Comparison of ENCODE assay signal across 14 mouse cellular contexts in genomic region chr11:31362330-31362729, GRCm38 (mm10). TPM values are rescaled to one million over a fixed set of nuclear protein-coding genes. Genes with fewer than 3 reads are reported as not detected.
DNase-seq lines count a peak whose midpoint lies in the region; ATAC-seq and TF ChIP-seq lines count a peak whose summit lies in the region.
"Had no signal": no experiment of that assay in that cellular context is flagged by ENCODE, and none has a peak within 500 bp of the region (broad histone marks: within the 10 kb centered on the region; RNA-seq: fewer than 3 reads in every experiment).

No protein-coding gene starts in this region.

- no peak for TF ChIP-seq RAD21 in MEL (IDR thresholded peaks at IDR 0.05; ENCODE audit: low read depth, low read length)

- peaks cover 4% of the 10 kb centered on the region; the same call in 1 of the 2 replicates for H3K27me3 ChIP-seq in intestine, embryonic 14.5 days (replicated peaks; ENCODE audit: control insufficient read depth, insufficient read depth, low read length)
- no peaks in the 10 kb centered on the region for H3K27me3 ChIP-seq in intestine, postnatal 0 days (replicated peaks; ENCODE audit: control insufficient read depth, insufficient read depth, low read length)
- no peaks in the 10 kb centered on the region for H3K27me3 ChIP-seq in MEL (ENCODE audit: control insufficient read depth in 1 of 2, insufficient read depth in 2 of 2, low read length in 2 of 2)
- H3K27me3 ChIP-seq in limb, embryonic 13.5 days = peaks cover 23% of the 10 kb centered on the region
- no peaks in the 10 kb centered on the region for H3K27me3 ChIP-seq in forebrain, embryonic 15.5 days
- H3K27me3 ChIP-seq: forebrain, embryonic 13.5 days had no signal

- no peaks in the 10 kb centered on the region for H3K36me3 ChIP-seq in intestine, embryonic 14.5 days (ENCODE audit: control insufficient read depth, insufficient read depth, low read length)
- 0 out of 2 replicates have a peak, but pooled peaks cover 7% of the 10 kb centered on the region for H3K36me3 ChIP-seq in intestine, postnatal 0 days (ENCODE audit: control insufficient read depth, insufficient read depth)
- H3K36me3 ChIP-seq in MEL (ENCODE audit: control insufficient read depth in 1 of 2, insufficient read depth in 2 of 2, low read length in 2 of 2) = peaks cover 32 to 55% of the 10 kb centered on the region in 2 experiments
- no peaks in the 10 kb centered on the region for H3K36me3 ChIP-seq in limb, embryonic 13.5 days
- H3K36me3 ChIP-seq in forebrain, embryonic 15.5 days = no peaks in the 10 kb centered on the region
- H3K36me3 ChIP-seq: hindbrain, embryonic 10.5 days had no signal

- TF ChIP-seq POLR2A in MEL (IDR thresholded peaks at IDR 0.05; ENCODE audit: control insufficient read depth in 1 of 2, insufficient read depth in 1 of 2, low read depth in 1 of 2, low read length in 2 of 2, poor library complexity in 1 of 2) = no peak

- no peak overlapping the region for H3K4me2 ChIP-seq in intestine, embryonic 14.5 days (ENCODE audit: low read length)
- H3K4me2 ChIP-seq in intestine, postnatal 0 days (replicated peaks; ENCODE audit: low read depth) = no peak overlapping the region
- no peak overlapping the region for H3K4me2 ChIP-seq in limb, embryonic 13.5 days (replicated peaks)
- no peak overlapping the region for H3K4me2 ChIP-seq in forebrain, embryonic 15.5 days (replicated peaks)
- H3K4me2 ChIP-seq: forebrain, embryonic 13.5 days; liver, embryonic 11.5 days had no signal

- no peak for TF ChIP-seq EP300 in MEL (IDR thresholded peaks at IDR 0.05; ENCODE audit: low read depth in 1 of 2, low read length in 2 of 2)

- no peaks in the 10 kb centered on the region for H3K4me1 ChIP-seq in intestine, embryonic 14.5 days (replicated peaks; ENCODE audit: control insufficient read depth, insufficient read depth, low read length)
- no peaks in the 10 kb centered on the region for H3K4me1 ChIP-seq in intestine, postnatal 0 days (replicated peaks; ENCODE audit: control insufficient read depth, insufficient read depth, low read length)
- peaks cover 33 to 50% of the 10 kb centered on the region in 2 experiments for H3K4me1 ChIP-seq in MEL (ENCODE audit: control insufficient read depth in 1 of 2, insufficient read depth in 2 of 2, low read length in 2 of 2)
- peaks cover 4% of the 10 kb centered on the region for H3K4me1 ChIP-seq in limb, embryonic 13.5 days
- no peaks in the 10 kb centered on the region for H3K4me1 ChIP-seq in forebrain, embryonic 15.5 days
- H3K4me1 ChIP-seq: forebrain, embryonic 13.5 days; hindbrain, embryonic 10.5 days had no signal

- TF ChIP-seq CTCF in intestine, postnatal 0 days (IDR thresholded peaks at IDR 0.05; ENCODE audit: low read depth) = no peak
- TF ChIP-seq CTCF in MEL (IDR thresholded peaks at IDR 0.05 in 2 of 3, conservative IDR thresholded peaks at IDR 0.05 in 1 of 3; ENCODE audit: control insufficient read depth in 1 of 3, insufficient read depth in 1 of 3, low read depth in 2 of 3, low read length in 3 of 3, poor library complexity in 1 of 3, severe bottlenecking in 1 of 3) = no peak

- H3K9me3 ChIP-seq in intestine, embryonic 14.5 days (ENCODE audit: control insufficient read depth, low read length) = no peaks in the 10 kb centered on the region
- no peaks in the 10 kb centered on the region for H3K9me3 ChIP-seq in intestine, postnatal 0 days (ENCODE audit: control insufficient read depth)
- H3K9me3 ChIP-seq in MEL (replicated peaks; ENCODE audit: insufficient read depth, low read length) = no peaks in the 10 kb centered on the region
- H3K9me3 ChIP-seq in limb, embryonic 13.5 days = no peaks in the 10 kb centered on the region
- no peaks in the 10 kb centered on the region for H3K9me3 ChIP-seq in forebrain, embryonic 15.5 days
- H3K9me3 ChIP-seq: forebrain, embryonic 13.5 days; hindbrain, embryonic 10.5 days had no signal

- peaks cover 5% of the 10 kb centered on the region for H3K79me2 ChIP-seq in MEL (ENCODE audit: control insufficient read depth, insufficient read depth, low read length, poor library complexity)

- H3K4me3 ChIP-seq in intestine, embryonic 14.5 days (ENCODE audit: low read depth, low read length) = no peak overlapping the region
- no peak overlapping the region for H3K4me3 ChIP-seq in intestine, postnatal 0 days (ENCODE audit: low read depth, low read length)
- H3K4me3 ChIP-seq in MEL (ENCODE audit: control insufficient read depth in 1 of 2, insufficient read depth in 1 of 2, low read depth in 2 of 2, low read length in 2 of 2) = no peak overlapping the region
- H3K4me3 ChIP-seq in limb, embryonic 13.5 days = no peak overlapping the region
- no peak overlapping the region for H3K4me3 ChIP-seq in forebrain, embryonic 15.5 days
- H3K4me3 ChIP-seq: forebrain, embryonic 13.5 days; hindbrain, embryonic 10.5 days had no signal

- WGBS in intestine, embryonic 14.5 days = 60% methylated on average over 3 of the region's 3 CpGs
- WGBS in intestine, postnatal 0 days = 67% methylated on average over 3 of the region's 3 CpGs
- 74% methylated on average over 3 of the region's 3 CpGs for WGBS in limb, embryonic 13.5 days
- 73% methylated on average over 3 of the region's 3 CpGs for WGBS in forebrain, embryonic 15.5 days

- H3K9ac ChIP-seq in intestine, embryonic 14.5 days (ENCODE audit: low read length) = no peak overlapping the region
- H3K9ac ChIP-seq in intestine, postnatal 0 days (ENCODE audit: low read depth, low read length) = no peak overlapping the region
- no peak overlapping the region for H3K9ac ChIP-seq in MEL (ENCODE audit: control insufficient read depth, low read depth, low read length, poor library complexity, severe bottlenecking)
- no peak overlapping the region; the same call in 1 of the 2 replicates for H3K9ac ChIP-seq in limb, embryonic 13.5 days
- H3K9ac ChIP-seq in forebrain, embryonic 15.5 days (replicated peaks) = no peak overlapping the region
- H3K9ac ChIP-seq: forebrain, embryonic 13.5 days had no signal

- ATAC-seq in intestine, embryonic 14.5 days (replicated peaks; ENCODE audit: low FRiP score, low TSS enrichment, low read depth) = no peak
- no peak for ATAC-seq in intestine, postnatal 0 days
- peak; percentile 41; the same call in 1 of the 2 replicates for ATAC-seq in limb, embryonic 13.5 days (ENCODE audit: low FRiP score, low read depth)
- ATAC-seq in activated CD4-positive, CD25-positive, alpha-beta regulatory T cell, adult 4 months = no peak
- ATAC-seq in forebrain, embryonic 15.5 days (replicated peaks) = no peak
- ATAC-seq: forebrain, embryonic 13.5 days had no signal

- H3K27ac ChIP-seq in intestine, embryonic 14.5 days (ENCODE audit: low read depth) = no peak overlapping the region
- no peak overlapping the region for H3K27ac ChIP-seq in intestine, postnatal 0 days (ENCODE audit: low read depth, low read length)
- H3K27ac ChIP-seq in MEL (ENCODE audit: control insufficient read depth, low read depth, low read length) = no peak overlapping the region
- no peak overlapping the region for H3K27ac ChIP-seq in limb, embryonic 13.5 days
- H3K27ac ChIP-seq in forebrain, embryonic 15.5 days (replicated peaks) = no peak overlapping the region
- H3K27ac ChIP-seq: forebrain, embryonic 13.5 days; hindbrain, embryonic 10.5 days had no signal

- peak; percentile 47 for DNase-seq in intestine, embryonic 14.5 days (ENCODE audit: low spot score)
- DNase-seq in MEL (ENCODE audit: low read depth, low spot score) (peak; percentile 65), adipocyte (ENCODE audit: low spot score) (peak; percentile 66)
- no peak for DNase-seq in ovary, postnatal 14 days (ENCODE audit: low spot score)
- DNase-seq: adrenal gland, adult 8-10 months; cerebellum, adult 9-10 months had no signal

TF ChIP-seq in MEL, 35 proteins besides CTCF, POLR2A, EP300 and RAD21 (continues in another document):
- no peak for TF ChIP-seq JUND (IDR thresholded peaks at IDR 0.05; ENCODE audit: low read depth, low read length)
- TF ChIP-seq USF2 (IDR thresholded peaks at IDR 0.05; ENCODE audit: borderline replicate concordance in 1 of 2, insufficient read depth in 1 of 2, low read depth in 1 of 2, low read length in 2 of 2) = no peak
- TF ChIP-seq CHD1 (IDR thresholded peaks at IDR 0.05; ENCODE audit: low read depth, low read length) = no peak
- no peak for TF ChIP-seq GATA1 (IDR thresholded peaks at IDR 0.05; ENCODE audit: low read depth, low read length)
- TF ChIP-seq MYB (IDR thresholded peaks at IDR 0.05; ENCODE audit: low read depth, low read length) = no peak
- TF ChIP-seq TAL1 (IDR thresholded peaks at IDR 0.05; ENCODE audit: low read length) = no peak
- TF ChIP-seq ELF1 (IDR thresholded peaks at IDR 0.05; ENCODE audit: low read depth, low read length) = no peak
- TF ChIP-seq ETS1 (IDR thresholded peaks at IDR 0.05; ENCODE audit: low read depth, low read length) = 0 out of 2 replicates have a peak, but pooled peaks have one; percentile 32
- TF ChIP-seq POLR2AphosphoS2 (IDR thresholded peaks at IDR 0.05; ENCODE audit: low read length) = no peak; the same call in none of the 2 replicates
- no peak for TF ChIP-seq SMC3 (IDR thresholded peaks at IDR 0.05; ENCODE audit: low read depth, low read length)
- no peak for TF ChIP-seq KAT2A (conservative IDR thresholded peaks at IDR 0.05; ENCODE audit: low read depth, low read length)
- TF ChIP-seq MAFK (IDR thresholded peaks at IDR 0.05; ENCODE audit: borderline replicate concordance, low read depth, low read length) = no peak
- TF ChIP-seq POLR2AphosphoS5 (IDR thresholded peaks at IDR 0.05; ENCODE audit: borderline replicate concordance, low read depth, low read length) = no peak
- TF ChIP-seq SIN3A (IDR thresholded peaks at IDR 0.05; ENCODE audit: low read length) = no peak
- TF ChIP-seq MAZ (IDR thresholded peaks at IDR 0.05; ENCODE audit: low read depth, low read length) = no peak
- TF ChIP-seq ZNF384 (IDR thresholded peaks at IDR 0.05; ENCODE audit: low read depth, low read length) = no peak
- TF ChIP-seq BHLHE40 (IDR thresholded peaks at IDR 0.05; ENCODE audit: borderline replicate concordance, low read depth, low read length) = no peak
- no peak for TF ChIP-seq CHD2 (IDR thresholded peaks at IDR 0.05; ENCODE audit: low read length)
- no peak for TF ChIP-seq RCOR1 (IDR thresholded peaks at IDR 0.05; ENCODE audit: low read depth, low read length)

RNA-seq across cellular contexts. Expression of gene Stc2, which starts 7.5 kb away (rescaled TPM):
- polyA plus RNA-seq in intestine, embryonic 14.5 days (2014; fragmentation: Nextera tagmentation; extraction: Ambion mirVana) = 3.1 and 3.5 TPM in 2 replicates
- polyA plus RNA-seq in intestine, postnatal 0 days (2015; fragmentation: Nextera tagmentation; extraction: Ambion mirVana) = 8.8 and 9.4 TPM in 2 replicates
- total RNA-seq in MEL (2012; rRNA removed) = 20.3 and 41.1 TPM in 2 replicates
- 10 to 100 TPM in 1 of 2 experiments, not detected in 1; 32.5 TPM for polyA plus RNA-seq in MEL (2012; ENCODE audit: insufficient read depth in 1 of 2, insufficient read length in 2 of 2, low read depth in 1 of 2, low replicate concordance in 2 of 2, missing spikeins in 1 of 2)
- polyA plus RNA-seq in limb, embryonic 13.5 days (2015; fragmentation: Nextera tagmentation; extraction: Ambion mirVana) = 2.2 and 2.5 TPM in 2 replicates
- polyA plus RNA-seq in activated CD4-positive, CD25-positive, alpha-beta regulatory T cell, adult 4 months (2017; shearing (Covaris generic)) = under 1 TPM in 1 of 2 experiments, not detected in 1; 0.23 TPM
- polyA plus RNA-seq in forebrain, embryonic 15.5 days (2015; fragmentation: Nextera tagmentation; extraction: Ambion mirVana) = 1.3 TPM in 2 replicates
- total RNA-seq: monocyte, adult 5-6 weeks had no signal
